Mouse (Mus musculus) liver, adult 2 months (tissue): ENCODE measurements around the gene Ggt5. TPM values are rescaled to one million over a fixed set of nuclear protein-coding genes. Genes with fewer than 3 reads are reported as not detected.

Source experiments
- DNase-seq: peaks from one replicate; pipeline ENCODE4 v3.0.0-alpha.2; 2011; ENCODE audit warnings: low read depth, low spot score; ENCODE audit errors: extremely low read depth
- H3K27ac ChIP-seq: fragments of 200-500 bp; replicated peaks from 2 replicates; pipeline ENCODE4 v1.5.1; 2012; ENCODE audit warnings: low read depth, mild to moderate bottlenecking, control low read depth, inconsistent platforms, low read length; ENCODE audit not compliant: insufficient read depth
- H3K27me3 ChIP-seq: fragments of 200-500 bp; 2 replicates; pipeline ENCODE4 v1.6.1; 2012; ENCODE audit warnings: mild to moderate bottlenecking, moderate library complexity, low read length, inconsistent platforms; ENCODE audit not compliant: control insufficient read depth, insufficient read depth
- H3K36me3 ChIP-seq: fragments of 200-500 bp; 2 replicates; pipeline ENCODE4 v1.6.1; 2012; ENCODE audit warnings: low read length, inconsistent platforms; ENCODE audit not compliant: control insufficient read depth, insufficient read depth
- H3K4me1 ChIP-seq: fragments of 200-500 bp; 2 replicates; pipeline ENCODE4 v1.6.1; 2011; ENCODE audit warnings: low read length; ENCODE audit not compliant: control insufficient read depth, insufficient read depth
- H3K4me3 ChIP-seq: fragments of 200-500 bp; 2 replicates; pipeline ENCODE4 v1.5.1; 2011; ENCODE audit warnings: low read depth, mild to moderate bottlenecking, control low read depth, low read length, moderate library complexity; ENCODE audit not compliant: insufficient read depth
- H3K79me2 ChIP-seq: fragments of 200-500 bp; 2 replicates; pipeline ENCODE4 v1.6.1; 2012; ENCODE audit warnings: inconsistent platforms, mild to moderate bottlenecking, low read length, moderate library complexity; ENCODE audit not compliant: control insufficient read depth, insufficient read depth
- H3K9ac ChIP-seq: fragments of 200-500 bp; 2 replicates; pipeline ENCODE4 v1.6.1; 2012; ENCODE audit warnings: low read depth, mild to moderate bottlenecking, control low read depth, inconsistent platforms, low read length
- CTCF ChIP-seq: fragments of 200-500 bp; IDR thresholded peaks from 2 replicates; pipeline ENCODE4 v1.5.1; 2011; ENCODE audit warnings: low read depth, low read length, control low read depth
- POLR2A ChIP-seq: fragments of 200-500 bp; IDR thresholded peaks from 2 replicates; pipeline ENCODE4 v1.6.1; 2011; ENCODE audit warnings: low read length, control low read depth; ENCODE audit not compliant: insufficient read depth; ENCODE audit errors: extremely low read depth
- WGBS: fragments of 180-500 bp; shearing (Covaris S2); methylation state at CpG from one replicate; pipeline ENCODE4 v1.1.7; 2018; 5-methylcytosine and 5-hydroxymethylcytosine counted together
- polyA plus RNA-seq: library from polyadenylated mRNA; depleted of rRNA; stranded (reverse); fragments of >200 nt; gene quantifications from 2 replicates; pipeline ENCODE4 v1.2.3, GENCODE M21; 2012
- total RNA-seq: library from RNA; depleted of rRNA; stranded (reverse); fragments of >200 nt; gene quantifications from 2 replicates; pipeline ENCODE4 v1.2.3, GENCODE M21; 2014

Ggt5 gene
- total and polyA plus RNA-seq, 2 experiments = 1.2 to 10.6 TPM

DNA sequence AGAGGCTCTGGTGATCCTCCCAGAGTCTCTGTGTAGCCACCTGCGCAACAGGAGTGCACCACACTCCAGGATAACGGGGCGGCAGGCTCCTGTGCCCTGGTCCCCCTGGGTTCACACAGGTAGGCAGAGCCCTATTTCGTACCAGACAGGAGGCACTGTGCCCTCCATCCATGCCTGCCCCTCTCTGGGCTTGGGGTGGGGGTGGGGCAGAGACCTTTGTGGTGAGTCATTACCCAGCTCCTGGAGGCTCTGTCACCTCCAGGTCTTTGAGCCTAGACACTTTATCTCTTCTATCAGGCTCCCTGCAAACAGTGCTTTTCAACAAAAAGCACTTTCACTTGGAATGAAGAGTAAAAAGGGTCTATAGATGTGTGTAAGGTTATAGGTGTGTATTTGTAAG, 20.3 kb upstream of the Ggt5 start:
- DNase-seq = no peak

DNA sequence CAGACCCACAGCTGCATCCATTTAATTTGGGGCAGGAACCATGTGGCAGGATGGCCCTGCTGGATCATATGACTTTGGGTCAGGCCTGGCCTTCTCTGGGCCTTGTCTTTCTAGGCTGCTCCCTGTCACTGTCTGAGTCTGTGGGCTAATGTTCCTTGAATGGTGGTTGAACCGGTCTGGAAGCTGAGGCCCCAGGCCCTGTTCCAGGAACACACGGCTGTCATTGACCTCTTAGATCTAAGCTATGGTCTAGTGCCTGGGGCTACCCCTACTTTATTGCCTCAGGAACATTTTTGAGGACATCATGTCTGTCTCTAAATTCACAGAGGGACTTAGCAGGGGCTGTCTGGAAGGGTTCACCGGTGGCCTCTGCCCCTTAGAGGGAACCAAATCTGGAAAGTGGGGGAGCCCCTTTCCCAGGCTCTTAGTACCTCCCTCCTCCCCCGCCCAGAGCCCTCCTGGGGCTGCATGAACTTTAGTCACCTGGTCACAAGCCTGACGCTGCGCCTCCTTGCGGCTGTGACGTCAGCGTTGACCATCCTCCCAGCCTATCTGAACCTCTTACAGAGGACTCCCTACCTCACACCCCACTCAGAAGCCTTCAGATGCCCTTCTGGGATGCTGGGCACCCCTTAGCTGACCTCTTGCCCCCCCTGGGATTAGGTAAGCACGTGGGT, 18.0 kb upstream of the Ggt5 start:
- Histone ChIP-seq H3K4me3 (no peak overlapping the region), H3K27me3 (no peaks in the 10 kb centered on the region), H3K27ac (no peak overlapping the region), H3K79me2 (no peaks in the 10 kb centered on the region), H3K9ac (no peak overlapping the region), H3K4me1 (no peaks in the 10 kb centered on the region), H3K36me3 (no peaks in the 10 kb centered on the region)
- no peak for DNase-seq
- TF ChIP-seq CTCF = no peak
- no peak for TF ChIP-seq POLR2A
- 70% methylated on average over 10 of the region's 10 CpGs for WGBS

More for the DNA sequence above, 20.3 kb upstream of the Ggt5 start:
- 65% methylated on average over 4 of the region's 4 CpGs for WGBS
- Histone ChIP-seq H3K9ac (no peak overlapping the region), H3K27ac (no peak overlapping the region), H3K79me2 (no peaks in the 10 kb centered on the region), H3K27me3 (no peaks in the 10 kb centered on the region), H3K4me3 (no peak overlapping the region), H3K4me1 (no peaks in the 10 kb centered on the region), H3K36me3 (no peaks in the 10 kb centered on the region)
- TF ChIP-seq POLR2A (no peak), CTCF (no peak)

DNA sequence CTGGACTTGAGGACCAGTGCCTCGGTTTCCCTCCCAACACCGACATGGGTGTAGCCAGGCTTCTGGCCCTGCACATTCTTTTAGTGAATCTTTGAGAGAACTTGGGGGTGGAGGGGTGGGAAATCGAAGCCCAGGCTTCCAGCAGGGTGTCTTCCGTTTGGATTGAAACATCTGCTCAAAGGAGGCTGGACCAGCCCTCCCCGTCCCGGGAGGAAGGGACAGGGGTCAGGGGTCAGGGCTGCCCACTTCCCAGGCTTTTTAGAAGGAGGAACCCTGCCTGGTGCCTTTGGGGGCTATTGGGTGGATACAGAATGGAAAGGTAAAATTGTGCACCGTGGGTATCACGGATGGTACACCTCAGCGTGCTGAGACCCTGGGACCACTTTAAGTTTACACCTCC, 17.2 kb upstream of the Ggt5 start:
- H3K79me2 ChIP-seq = no peaks in the 10 kb centered on the region
- no peak overlapping the region for H3K27ac ChIP-seq
- H3K36me3 ChIP-seq = no peaks in the 10 kb centered on the region
- 70% methylated on average over 9 of the region's 9 CpGs for WGBS
- no peak overlapping the region for H3K9ac ChIP-seq
- TF ChIP-seq POLR2A (no peak), CTCF (no peak)
- H3K27me3 ChIP-seq = no peaks in the 10 kb centered on the region
- H3K4me1 ChIP-seq = no peaks in the 10 kb centered on the region
- H3K4me3 ChIP-seq = no peak overlapping the region
- no peak for DNase-seq

DNA sequence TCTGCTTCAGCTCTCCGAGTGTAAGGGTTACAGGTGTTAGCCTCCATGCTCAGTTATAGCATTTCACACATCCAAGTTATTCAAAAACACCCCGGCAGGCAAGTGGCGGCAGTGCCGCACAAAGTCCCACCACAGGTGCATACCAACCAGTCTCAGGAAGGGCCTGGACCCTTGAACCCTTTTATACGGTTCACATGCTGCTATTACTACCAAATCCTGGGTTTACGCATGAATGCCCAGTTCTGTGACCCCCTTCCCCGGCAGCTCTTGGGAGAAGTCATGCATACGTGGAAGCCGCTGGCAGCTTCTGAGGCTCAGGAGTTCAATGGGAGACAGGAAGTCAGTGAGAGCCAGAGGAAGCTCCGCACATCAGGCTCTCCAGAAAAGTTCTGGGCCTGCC, 16.0 kb upstream of the Ggt5 start:
- no peaks in the 10 kb centered on the region for H3K27me3 ChIP-seq
- no peak for TF ChIP-seq CTCF
- TF ChIP-seq POLR2A = no peak
- DNase-seq = no peak
- H3K79me2 ChIP-seq = no peaks in the 10 kb centered on the region
- H3K9ac ChIP-seq = no peak overlapping the region
- H3K4me1 ChIP-seq = no peaks in the 10 kb centered on the region
- H3K4me3 ChIP-seq = no peak overlapping the region
- WGBS = 85% methylated on average over 10 of the region's 10 CpGs
- no peak overlapping the region for H3K27ac ChIP-seq
- H3K36me3 ChIP-seq = no peaks in the 10 kb centered on the region

DNA sequence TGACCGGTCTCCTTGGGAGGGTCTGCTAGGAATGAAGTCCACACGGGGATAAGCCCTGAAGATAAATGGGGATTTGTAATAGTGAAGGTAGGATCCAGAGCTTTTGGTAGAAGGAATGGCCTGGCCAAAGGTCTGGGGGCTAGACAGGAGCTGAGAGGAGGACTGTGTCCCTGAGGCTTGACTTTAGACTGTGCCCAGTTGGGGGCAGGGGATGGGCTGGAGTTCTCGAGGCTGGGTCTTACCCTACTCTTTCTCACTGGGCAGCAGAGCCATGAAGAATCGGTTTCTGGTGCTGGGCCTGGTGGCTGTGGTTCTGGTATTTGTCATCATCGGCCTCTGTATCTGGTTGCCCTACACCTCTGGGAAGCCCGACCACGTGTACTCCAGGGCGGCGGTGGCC, 15.2 kb upstream of the Ggt5 start:
- WGBS = 92% methylated on average over 9 of the region's 9 CpGs
- H3K27ac ChIP-seq = no peak overlapping the region
- TF ChIP-seq POLR2A (no peak), CTCF (no peak)
- H3K36me3 ChIP-seq = no peaks in the 10 kb centered on the region
- no peak for DNase-seq
- H3K4me1 ChIP-seq = no peaks in the 10 kb centered on the region
- no peak overlapping the region for H3K4me3 ChIP-seq
- no peak overlapping the region for H3K9ac ChIP-seq
- H3K79me2 ChIP-seq = no peaks in the 10 kb centered on the region
- no peaks in the 10 kb centered on the region for H3K27me3 ChIP-seq

DNA sequence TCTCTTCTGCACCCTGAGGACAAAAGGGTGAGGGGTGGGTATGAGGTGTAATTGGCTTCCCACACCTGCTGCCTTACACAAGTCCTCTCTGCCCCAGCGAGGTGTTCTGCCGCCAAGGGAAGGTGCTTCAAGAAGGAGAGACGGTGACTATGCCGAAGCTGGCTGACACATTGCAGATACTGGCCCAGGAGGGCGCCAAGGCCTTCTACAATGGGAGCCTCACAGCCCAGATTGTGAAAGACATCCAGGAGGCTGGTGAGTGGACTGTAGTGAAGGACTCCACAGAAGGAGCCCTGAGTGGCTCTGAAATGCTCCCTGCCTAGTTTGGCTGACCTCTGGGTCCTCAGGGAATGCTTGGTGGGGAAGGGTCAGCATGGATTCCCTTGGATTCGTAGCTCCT, 10.0 kb upstream of the Ggt5 start:
- no peak overlapping the region for H3K9ac ChIP-seq
- no peaks in the 10 kb centered on the region for H3K4me1 ChIP-seq
- 87% methylated on average over 6 of the region's 6 CpGs for WGBS
- no peak overlapping the region for H3K27ac ChIP-seq
- H3K4me3 ChIP-seq = no peak overlapping the region
- H3K27me3 ChIP-seq = no peaks in the 10 kb centered on the region
- H3K79me2 ChIP-seq = no peaks in the 10 kb centered on the region
- no peak for TF ChIP-seq POLR2A
- no peak for TF ChIP-seq CTCF
- no peak for DNase-seq
- no peaks in the 10 kb centered on the region for H3K36me3 ChIP-seq
